Mouse (Mus musculus): Measurements from ENCODE around the gene Akna. TPM values are rescaled to one million over a fixed set of nuclear protein-coding genes. Genes with fewer than 3 reads are reported as not detected.
"Not testable (repeated sequence)": the region's sequence is repeated elsewhere in the genome, so short reads cannot be mapped to it uniquely, and the experiment has no call there.

The Akna gene
- polyA plus RNA-seq, 1 experiment from 2014 or later: 10.4 TPM

DNA sequence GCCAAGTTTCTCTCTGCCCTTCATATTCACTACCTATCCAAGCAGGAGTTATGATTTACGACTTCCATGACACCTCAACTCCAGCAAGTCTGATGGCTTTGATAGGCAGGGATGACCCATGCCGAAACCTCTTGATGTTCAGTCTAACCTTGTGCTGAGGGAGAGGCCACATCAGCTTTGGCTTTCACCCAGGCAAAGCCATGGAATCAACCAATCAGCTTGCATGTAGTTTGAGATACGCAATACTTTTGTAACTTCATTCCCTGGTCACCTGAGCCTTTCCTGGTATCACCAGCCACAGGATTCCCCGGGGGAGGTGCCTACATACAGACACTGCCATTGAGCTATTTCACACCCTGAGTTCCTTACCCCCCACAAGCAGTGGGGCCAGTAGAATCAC is 56.5 kb downstream of the Akna start:
- no peak overlapping the region for H3K4me3 ChIP-seq
- H3K27ac ChIP-seq: no peak overlapping the region
- no peaks in the 10 kb centered on the region for H3K4me1 ChIP-seq
- H3K9me3 ChIP-seq: no peaks in the 10 kb centered on the region
- H3K9ac ChIP-seq: no peak overlapping the region
- no peaks in the 10 kb centered on the region for H3K36me3 ChIP-seq
- no peak for ATAC-seq (ENCODE audit: borderline replicate concordance, extremely low read depth, low FRiP score, low TSS enrichment)
- 79% methylated on average over 4 of the region's 4 CpGs for WGBS
- H3K27me3 ChIP-seq: no peaks in the 10 kb centered on the region
- H3K4me2 ChIP-seq: no peak overlapping the region

DNA sequence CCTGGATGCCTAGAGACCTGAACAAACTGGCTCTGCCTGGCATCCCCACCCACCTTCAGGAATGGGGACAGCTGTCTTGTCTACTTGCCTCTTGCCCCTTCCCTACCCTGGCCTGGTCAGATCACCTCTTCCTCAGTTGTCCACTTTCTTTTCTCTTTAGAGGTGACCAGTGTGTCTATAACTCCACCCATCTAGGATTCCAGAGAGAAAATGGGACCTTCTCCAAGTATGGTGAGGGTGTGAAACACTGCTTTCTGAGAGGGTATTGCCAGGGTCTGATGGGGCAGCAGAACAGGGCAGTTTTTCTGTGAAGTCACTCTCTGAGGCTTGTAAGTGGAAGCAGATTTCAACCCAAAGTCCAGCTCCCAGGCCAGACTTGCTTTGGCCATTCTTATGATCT is 57.9 kb downstream of the Akna start:
- no peak for ATAC-seq (ENCODE audit: borderline replicate concordance, extremely low read depth, low FRiP score, low TSS enrichment)
- no peaks in the 10 kb centered on the region for H3K9me3 ChIP-seq
- no peaks in the 10 kb centered on the region for H3K4me1 ChIP-seq
- H3K36me3 ChIP-seq: no peaks in the 10 kb centered on the region
- H3K9ac ChIP-seq: no peak overlapping the region
- H3K27me3 ChIP-seq: no peaks in the 10 kb centered on the region
- no peak overlapping the region for H3K4me3 ChIP-seq
- H3K4me2 ChIP-seq: no peak overlapping the region
- H3K27ac ChIP-seq: no peak overlapping the region

DNA sequence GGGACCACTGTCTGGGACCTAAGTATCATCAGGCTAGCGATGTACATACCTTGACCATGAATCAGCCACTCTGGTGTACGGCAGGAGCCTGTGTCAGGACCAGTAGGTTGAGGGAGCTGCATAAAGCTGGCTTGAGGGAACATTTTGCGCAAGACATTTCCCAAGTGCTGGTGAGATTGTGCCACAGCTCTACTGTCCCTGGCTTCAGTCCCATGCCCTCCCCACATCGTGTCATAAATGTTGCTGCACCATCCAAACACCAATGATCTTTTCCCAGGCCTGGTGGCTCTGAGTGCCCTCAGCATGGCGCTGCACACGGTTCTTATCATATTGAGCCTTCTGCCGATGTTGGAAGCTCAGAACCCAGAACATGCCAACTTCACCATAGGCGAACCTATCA is 58.9 kb downstream of the Akna start, which contains the start of gene Orm1:
TSS of gene Orm1 (plus strand) at position 266 of the 400 bp plus-strand sequence.
- no peaks in the 10 kb centered on the region for H3K27me3 ChIP-seq
- no peaks in the 10 kb centered on the region for H3K4me1 ChIP-seq
- H3K4me3 ChIP-seq: no peak within 1 kb of the TSS
- H3K4me2 ChIP-seq: no peak within 1 kb of the TSS
- WGBS: 68% methylated on average over 8 of the region's 8 CpGs
- no peak for ATAC-seq (ENCODE audit: borderline replicate concordance, extremely low read depth, low FRiP score, low TSS enrichment)
- no peaks in the 10 kb centered on the region for H3K9me3 ChIP-seq
- H3K9ac ChIP-seq: no peak within 1 kb of the TSS
- no peak within 1 kb of the TSS for H3K27ac ChIP-seq
- H3K36me3 ChIP-seq: no peaks in the 10 kb centered on the region

DNA sequence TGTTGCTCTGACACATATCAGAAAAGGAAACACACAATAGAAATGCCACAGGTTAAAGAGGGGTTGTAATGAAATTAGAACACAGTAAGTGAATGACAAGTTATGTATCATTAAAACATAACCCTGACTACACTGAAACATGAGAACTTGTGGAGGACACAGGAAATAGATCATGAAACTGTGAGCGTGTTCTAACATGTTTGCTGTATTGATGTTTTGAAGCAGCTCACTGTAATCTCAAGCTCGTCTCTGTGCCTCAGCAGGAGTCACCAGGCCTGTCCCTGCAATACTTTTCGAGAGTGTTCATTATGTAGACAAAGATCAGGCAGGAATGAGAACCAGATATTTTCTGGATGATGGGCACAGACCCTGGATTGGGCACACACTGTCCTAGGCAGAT is 59.5 kb downstream of the Akna start:
- Histone ChIP-seq H3K9me3 (no peaks in the 10 kb centered on the region), H3K27ac (no peak overlapping the region), H3K4me3 (no peak overlapping the region), H3K9ac (no peak overlapping the region), H3K4me2 (no peak overlapping the region), H3K4me1 (no peaks in the 10 kb centered on the region), H3K36me3 (no peaks in the 10 kb centered on the region), H3K27me3 (no peaks in the 10 kb centered on the region)
- no peak for ATAC-seq (ENCODE audit: borderline replicate concordance, extremely low read depth, low FRiP score, low TSS enrichment)
- 56% methylated on average over 3 of the region's 3 CpGs for WGBS

DNA sequence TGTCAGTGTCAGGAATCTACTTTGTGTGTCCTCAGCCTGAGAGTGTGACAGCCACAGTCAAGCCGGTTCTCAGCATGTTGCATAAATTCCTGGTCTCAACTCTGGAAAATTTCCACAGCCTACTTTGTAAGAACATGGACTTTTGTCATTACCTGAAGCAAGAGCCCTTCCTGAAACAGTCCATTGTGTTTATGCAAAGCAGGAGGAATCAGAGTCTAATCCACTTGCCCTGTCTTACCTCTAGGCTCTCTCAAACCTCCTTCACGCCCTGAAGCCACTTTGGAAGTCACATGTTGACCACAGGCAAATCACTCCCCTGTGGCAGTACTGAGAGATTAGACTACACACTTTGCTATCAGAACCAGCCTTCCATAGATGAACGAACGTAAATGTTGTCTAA is 60.7 kb downstream of the Akna start:
- no peaks in the 10 kb centered on the region for H3K4me1 ChIP-seq
- no peaks in the 10 kb centered on the region for H3K36me3 ChIP-seq
- no peak overlapping the region for H3K27ac ChIP-seq
- WGBS: 59% methylated on average over 4 of the region's 4 CpGs
- no peaks in the 10 kb centered on the region for H3K27me3 ChIP-seq
- H3K9ac ChIP-seq: no peak overlapping the region
- no peak overlapping the region for H3K4me2 ChIP-seq
- H3K9me3 ChIP-seq: no peaks in the 10 kb centered on the region
- no peak for ATAC-seq (ENCODE audit: borderline replicate concordance, extremely low read depth, low FRiP score, low TSS enrichment)
- H3K4me3 ChIP-seq: no peak overlapping the region

DNA sequence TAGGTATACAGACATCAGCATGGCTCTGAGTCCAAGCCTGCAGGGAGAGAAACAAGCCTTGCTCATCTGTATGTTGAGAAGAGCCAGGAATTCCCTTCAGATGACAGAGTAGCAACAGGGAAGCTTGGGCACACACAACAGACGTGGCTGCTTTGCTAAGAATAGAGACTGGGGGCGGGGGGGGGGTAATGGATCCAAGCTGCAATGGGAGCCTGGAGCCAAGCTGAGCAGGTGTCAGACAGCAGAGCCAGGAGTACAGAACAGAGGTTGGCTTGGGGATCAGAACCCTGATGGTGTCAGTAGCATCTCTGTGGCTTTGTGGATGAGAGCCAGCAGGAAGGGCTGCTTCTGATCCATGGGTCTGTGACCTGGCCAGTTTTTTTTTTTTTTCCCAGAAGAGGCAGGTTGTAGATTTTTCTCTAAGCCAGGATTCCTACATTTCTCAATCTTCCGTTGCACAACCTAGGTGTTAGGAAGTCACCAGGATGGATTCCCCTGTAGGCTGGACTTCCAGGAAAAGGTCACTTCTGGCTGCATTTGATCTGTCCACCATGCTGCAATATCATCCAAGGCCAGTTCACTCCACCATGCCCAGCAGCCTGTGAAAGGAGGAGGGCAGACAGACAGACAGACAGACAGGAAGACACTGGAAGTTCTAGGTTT is 64.6 kb downstream of the Akna start:
- Histone ChIP-seq H3K4me1 (no peaks in the 10 kb centered on the region), H3K9ac (no peak overlapping the region), H3K27ac (no peak overlapping the region), H3K27me3 (no peaks in the 10 kb centered on the region), H3K4me2 (no peak overlapping the region), H3K9me3 (no peaks in the 10 kb centered on the region), H3K4me3 (no peak overlapping the region), H3K36me3 (peaks cover 10% of the 10 kb centered on the region)
- 58% methylated on average over 3 of the region's 3 CpGs for WGBS
- no peak for ATAC-seq (ENCODE audit: borderline replicate concordance, extremely low read depth, low FRiP score, low TSS enrichment)

DNA sequence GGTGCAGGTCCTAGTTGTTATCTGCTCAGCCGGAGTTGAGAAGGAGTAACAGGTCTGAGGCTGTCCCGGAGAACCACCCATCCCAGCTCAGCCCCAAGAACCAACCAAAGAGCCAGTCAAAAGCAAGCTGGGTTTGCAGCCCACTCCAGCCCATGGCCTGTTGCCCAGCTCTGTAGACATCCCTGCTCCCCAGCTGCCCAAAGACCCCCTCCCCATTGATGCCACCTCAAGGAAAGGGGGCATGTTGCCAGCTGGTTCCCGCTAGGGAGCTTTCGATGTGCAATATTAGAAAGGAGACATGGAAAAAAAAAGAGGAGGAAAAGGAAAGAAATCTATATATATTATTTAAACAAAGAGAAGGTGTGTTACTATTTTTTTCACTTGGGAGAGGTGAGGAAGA is 69.8 kb downstream of the Akna start:
- no peak overlapping the region for H3K27ac ChIP-seq
- ATAC-seq (ENCODE audit: borderline replicate concordance, extremely low read depth, low FRiP score, low TSS enrichment): no peak
- H3K27me3 ChIP-seq: no peaks in the 10 kb centered on the region
- WGBS: 88% methylated on average over 4 of the region's 4 CpGs
- H3K9me3 ChIP-seq: no peaks in the 10 kb centered on the region
- no peak overlapping the region for H3K4me3 ChIP-seq
- no peak overlapping the region for H3K4me2 ChIP-seq
- no peaks in the 10 kb centered on the region for H3K4me1 ChIP-seq
- H3K36me3 ChIP-seq: peaks cover 46% of the 10 kb centered on the region
- no peak overlapping the region for H3K9ac ChIP-seq

DNA sequence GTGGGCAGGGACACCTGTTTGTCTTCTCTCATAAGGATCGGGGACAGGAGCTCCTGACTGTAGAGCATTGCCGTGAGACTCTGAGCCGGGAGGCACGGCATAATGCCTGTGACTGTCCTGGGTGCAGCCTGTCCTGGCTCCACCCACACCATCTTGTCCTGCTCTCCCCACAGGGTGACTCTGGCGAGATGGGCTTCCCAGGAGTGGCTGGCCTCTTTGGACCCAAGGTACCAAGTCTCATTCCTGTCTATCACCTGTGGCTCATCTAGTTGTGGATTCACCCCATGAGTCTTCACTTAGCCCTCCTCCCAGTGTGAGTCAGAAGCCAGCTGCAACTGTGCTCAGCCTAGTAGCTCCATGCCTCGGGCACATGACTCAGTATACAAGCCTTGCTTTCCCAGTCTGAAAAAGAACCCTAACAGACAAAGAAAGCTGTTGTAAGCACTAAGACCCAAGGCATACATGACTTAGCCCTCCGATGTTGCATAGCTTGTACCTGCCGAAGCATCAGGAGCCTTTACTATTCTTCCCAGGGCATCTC is 79.8 kb downstream of the Akna start:
- Histone ChIP-seq H3K9ac (no peak overlapping the region), H3K4me2 (no peak overlapping the region), H3K9me3 (no peaks in the 10 kb centered on the region), H3K36me3 (peaks cover 68% of the 10 kb centered on the region), H3K27me3 (no peaks in the 10 kb centered on the region), H3K4me1 (no peaks in the 10 kb centered on the region), H3K4me3 (no peak overlapping the region), H3K27ac (no peak overlapping the region)
- ATAC-seq (ENCODE audit: borderline replicate concordance, extremely low read depth, low FRiP score, low TSS enrichment): no peak
- WGBS: 80% methylated on average over 8 of the region's 8 CpGs

DNA sequence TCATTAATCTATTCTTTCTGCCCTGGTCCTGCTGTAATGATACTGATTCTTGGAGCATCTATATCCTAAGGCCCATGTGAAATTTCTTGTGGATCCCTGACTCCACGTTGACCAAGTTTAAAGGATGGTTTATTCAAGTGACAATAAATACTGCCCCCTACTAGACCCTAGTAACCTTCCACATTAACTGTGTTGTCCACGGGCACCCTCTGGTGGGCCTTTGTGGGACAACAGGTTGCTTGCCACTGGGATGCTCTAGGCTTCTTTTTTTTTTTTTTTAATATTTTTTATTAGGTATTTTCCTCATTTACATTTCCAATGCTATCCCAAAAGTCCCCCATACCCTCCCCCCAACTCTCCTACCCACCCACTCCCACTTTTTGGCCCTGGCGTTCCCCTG is 83.6 kb downstream of the Akna start:
- not testable (repeated sequence) for H3K9ac ChIP-seq; H3K4me1 ChIP-seq; H3K9me3 ChIP-seq; ATAC-seq (ENCODE audit: borderline replicate concordance, extremely low read depth, low FRiP score, low TSS enrichment); H3K4me2 ChIP-seq; H3K27ac ChIP-seq; H3K4me3 ChIP-seq; H3K27me3 ChIP-seq
- peaks cover 61% of the 10 kb centered on the region for H3K36me3 ChIP-seq
- 29% methylated on average over 3 of the region's 3 CpGs for WGBS

Other genes starting within 250 kb of the Akna start
- 1.6 and 7.5 TPM in 2 replicates for gene Ambp, start 248.6 kb downstream of the Akna start, polyA plus RNA-seq (2015; fragmentation: Nextera tagmentation; extraction: Ambion mirVana)
- gene Kif12, start 231.2 kb downstream of the Akna start, polyA plus RNA-seq (2015; fragmentation: Nextera tagmentation; extraction: Ambion mirVana): 8.3 and 9.2 TPM in 2 replicates
- 20.2 and 20.3 TPM in 2 replicates for gene Col27a1, start 189.3 kb downstream of the Akna start, polyA plus RNA-seq (2015; fragmentation: Nextera tagmentation; extraction: Ambion mirVana)
- gene Orm1, start 58.8 kb downstream of the Akna start, polyA plus RNA-seq (2015; fragmentation: Nextera tagmentation; extraction: Ambion mirVana): not detected in 2 replicates
- gene Orm3, start 47.2 kb downstream of the Akna start, polyA plus RNA-seq (2015; fragmentation: Nextera tagmentation; extraction: Ambion mirVana): not detected in 2 replicates
- not detected in 2 replicates for gene Orm2, start 40.9 kb downstream of the Akna start, polyA plus RNA-seq (2015; fragmentation: Nextera tagmentation; extraction: Ambion mirVana)
- 2.7 and 2.8 TPM in 2 replicates for gene Whrn, start 92.6 kb upstream of the Akna start, polyA plus RNA-seq (2015; fragmentation: Nextera tagmentation; extraction: Ambion mirVana)
- 265 and 273 TPM in 2 replicates for gene Atp6v1g1, start 141.4 kb upstream of the Akna start, polyA plus RNA-seq (2015; fragmentation: Nextera tagmentation; extraction: Ambion mirVana)
- gene Tmem268, start 155.4 kb upstream of the Akna start, polyA plus RNA-seq (2015; fragmentation: Nextera tagmentation; extraction: Ambion mirVana): 9.0 and 9.8 TPM in 2 replicates
- not detected in 2 replicates for gene Gm11213, start 201.9 kb upstream of the Akna start, polyA plus RNA-seq (2015; fragmentation: Nextera tagmentation; extraction: Ambion mirVana)
- not detected in 2 replicates for gene Tex48, start 219.1 kb upstream of the Akna start, polyA plus RNA-seq (2015; fragmentation: Nextera tagmentation; extraction: Ambion mirVana)

Data from lung, embryonic 15.5 days (tissue).